Mouse (Mus musculus) stomach, postnatal 0 days (tissue): Measurements from ENCODE around the gene Rtp4. TPM values are rescaled to one million over a fixed set of nuclear protein-coding genes. Genes with fewer than 3 reads are reported as not detected.

ENCODE experiments used
- ATAC-seq: fragments of 200-750 bp; cut with Nextera tagmentation; 2 replicates; pipeline ENCODE4 v1.8.0; 2017; ENCODE audit not compliant: low FRiP score, low TSS enrichment
- DNase-seq: peaks from one replicate; pipeline ENCODE4 v3.0.0-alpha.2; 2016; ENCODE audit warnings: low spot score
- H3K27ac ChIP-seq: fragments of 300-500 bp; sonication (generic); replicated peaks from 2 replicates; pipeline ENCODE4 v1.5.1; 2014; ENCODE audit warnings: mild to moderate bottlenecking, control low read depth
- H3K27me3 ChIP-seq: fragments of 300-500 bp; sonication (generic); 2 replicates; pipeline ENCODE4 v1.6.1; 2014; ENCODE audit warnings: low read length; ENCODE audit not compliant: control insufficient read depth, insufficient read depth
- H3K36me3 ChIP-seq: fragments of 300-500 bp; sonication (generic); 2 replicates; pipeline ENCODE4 v1.6.1; 2014; ENCODE audit warnings: low read length, mixed read lengths; ENCODE audit not compliant: control insufficient read depth, insufficient read depth
- H3K4me1 ChIP-seq: fragments of 300-500 bp; sonication (generic); replicated peaks from 2 replicates; pipeline ENCODE4 v1.6.1; 2014; ENCODE audit warnings: antibody characterized with exemption; ENCODE audit not compliant: control insufficient read depth, insufficient read depth
- H3K4me2 ChIP-seq: fragments of 300-500 bp; sonication (generic); replicated peaks from 2 replicates; pipeline ENCODE4 v1.6.1; 2014; ENCODE audit warnings: low read depth, mild to moderate bottlenecking, control low read depth, moderate library complexity
- H3K4me3 ChIP-seq: fragments of 300-500 bp; sonication (generic); 2 replicates; pipeline ENCODE4 v1.5.1; 2014; ENCODE audit warnings: low read depth, low read length, control low read depth
- H3K9ac ChIP-seq: fragments of 300-500 bp; sonication (generic); 2 replicates; pipeline ENCODE4 v1.6.1; 2014; ENCODE audit warnings: mild to moderate bottlenecking, low read length, control low read depth, mixed read lengths
- H3K9me3 ChIP-seq: fragments of 300-500 bp; sonication (generic); 2 replicates; pipeline ENCODE4 v1.6.1; 2016; ENCODE audit warnings: low read length; ENCODE audit not compliant: control insufficient read depth
- CTCF ChIP-seq: IDR thresholded peaks from 2 replicates; pipeline ENCODE4 v1.5.1; 2016; ENCODE audit warnings: antibody characterized with exemption, low read depth, mild to moderate bottlenecking, moderate library complexity
- EP300 ChIP-seq: optimal IDR thresholded peaks from 2 replicates; pipeline ENCODE3; 2016; ENCODE audit warnings: antibody characterized with exemption
- WGBS: fragments of 180-500 bp; shearing (Covaris S2); extraction: QIAGEN DNeasy Blood & Tissue Kit; methylation state at CpG from one replicate; pipeline ENCODE4 v1.1.7; 2014; 5-methylcytosine and 5-hydroxymethylcytosine counted together
- polyA plus RNA-seq: library from polyadenylated mRNA; unstranded; fragments of >200 nt; fragmentation: Nextera tagmentation; extraction: Ambion mirVana; gene quantifications from 2 replicates; pipeline ENCODE4 v1.2.1, GENCODE M21; 2015

The Rtp4 gene
- polyA plus RNA-seq, 1 experiment from 2014 or later: 19.7 TPM

DNA sequence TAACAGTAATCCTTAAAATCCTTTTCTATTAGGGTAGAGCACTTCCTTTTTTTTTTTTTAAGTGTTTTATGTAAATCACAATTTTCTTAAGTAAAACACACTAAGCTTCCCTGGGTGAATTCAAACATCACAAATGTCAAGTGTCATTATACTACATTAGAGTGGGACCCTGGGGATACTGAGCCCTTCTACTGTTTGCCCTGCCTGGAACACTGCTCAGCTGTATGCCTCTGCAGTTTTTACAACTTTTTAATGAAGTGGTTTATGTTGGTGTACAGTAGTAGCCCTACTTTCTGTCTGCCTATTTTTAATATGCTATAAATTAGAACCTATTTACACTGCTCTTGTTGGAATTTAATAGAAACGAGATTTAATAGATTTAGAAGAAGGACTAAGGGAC lies 22.2 kb upstream of the Rtp4 start:
- no peak for TF ChIP-seq CTCF
- no peak for TF ChIP-seq EP300
- H3K9ac ChIP-seq: no peak overlapping the region
- H3K36me3 ChIP-seq: no peaks in the 10 kb centered on the region
- no peak overlapping the region for H3K4me3 ChIP-seq
- ATAC-seq: no peak
- 29% methylated on average over 1 of the region's 1 CpGs for WGBS
- no peak overlapping the region for H3K27ac ChIP-seq
- no peaks in the 10 kb centered on the region for H3K9me3 ChIP-seq
- no peaks in the 10 kb centered on the region for H3K27me3 ChIP-seq
- DNase-seq: no peak
- H3K4me2 ChIP-seq: no peak overlapping the region
- H3K4me1 ChIP-seq: no peaks in the 10 kb centered on the region

DNA sequence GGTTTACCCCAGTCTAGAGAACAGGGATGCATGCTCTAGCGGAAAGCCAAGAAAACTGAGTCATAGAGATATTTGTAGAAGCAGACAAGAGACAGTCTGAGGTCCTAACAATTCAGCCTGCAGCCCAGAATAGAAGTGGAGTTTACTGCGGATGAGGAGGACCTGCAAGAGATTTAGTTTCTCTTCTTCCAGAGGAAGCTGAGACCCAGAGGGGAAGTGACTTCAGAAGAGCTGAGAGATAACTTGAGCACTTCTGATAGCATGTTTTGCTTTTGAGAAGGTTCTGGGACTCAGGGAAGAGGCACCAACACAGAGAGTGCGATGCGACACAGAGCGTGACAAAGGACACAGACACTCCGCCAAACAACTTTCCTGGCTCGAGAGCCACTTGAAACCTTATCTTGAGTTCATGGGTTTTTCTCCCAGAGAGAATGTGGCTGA lies 21.4 kb upstream of the Rtp4 start:
- H3K4me1 ChIP-seq: no peaks in the 10 kb centered on the region
- ATAC-seq (no peak), DNase-seq (no peak)
- no peak for TF ChIP-seq EP300
- TF ChIP-seq CTCF: no peak
- no peak overlapping the region for H3K4me2 ChIP-seq
- no peak overlapping the region for H3K27ac ChIP-seq
- H3K4me3 ChIP-seq: no peak overlapping the region
- no peaks in the 10 kb centered on the region for H3K36me3 ChIP-seq
- no peaks in the 10 kb centered on the region for H3K27me3 ChIP-seq
- H3K9ac ChIP-seq: no peak overlapping the region
- WGBS: 48% methylated on average over 7 of the region's 7 CpGs
- H3K9me3 ChIP-seq: no peaks in the 10 kb centered on the region

DNA sequence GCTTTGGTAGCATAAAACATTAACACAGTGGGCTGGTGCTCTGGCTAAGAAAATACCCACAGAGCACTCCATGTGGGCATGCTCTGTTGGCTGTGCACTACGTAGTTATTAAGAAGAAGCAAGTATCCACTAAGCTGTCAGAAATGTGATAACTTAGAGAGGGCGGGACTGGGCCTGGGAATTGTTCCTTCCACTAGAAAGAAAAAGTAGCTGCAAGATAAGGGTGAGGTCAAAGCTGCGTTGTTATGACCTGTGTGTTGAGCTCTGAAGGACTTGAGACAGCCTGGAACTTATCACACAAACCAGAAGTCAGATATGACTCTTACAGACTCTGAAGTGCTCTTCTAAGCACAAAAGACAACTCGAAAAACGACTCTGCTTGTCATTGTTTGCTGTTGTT lies 19.5 kb upstream of the Rtp4 start:
- H3K9ac ChIP-seq: no peak overlapping the region
- TF ChIP-seq CTCF: no peak
- TF ChIP-seq EP300: no peak
- no peak overlapping the region for H3K4me3 ChIP-seq
- WGBS: 72% methylated on average over 5 of the region's 5 CpGs
- no peaks in the 10 kb centered on the region for H3K4me1 ChIP-seq
- no peaks in the 10 kb centered on the region for H3K27me3 ChIP-seq
- no peak overlapping the region for H3K4me2 ChIP-seq
- no peaks in the 10 kb centered on the region for H3K9me3 ChIP-seq
- H3K27ac ChIP-seq: no peak overlapping the region
- no peaks in the 10 kb centered on the region for H3K36me3 ChIP-seq
- ATAC-seq: no peak
- no peak for DNase-seq

DNA sequence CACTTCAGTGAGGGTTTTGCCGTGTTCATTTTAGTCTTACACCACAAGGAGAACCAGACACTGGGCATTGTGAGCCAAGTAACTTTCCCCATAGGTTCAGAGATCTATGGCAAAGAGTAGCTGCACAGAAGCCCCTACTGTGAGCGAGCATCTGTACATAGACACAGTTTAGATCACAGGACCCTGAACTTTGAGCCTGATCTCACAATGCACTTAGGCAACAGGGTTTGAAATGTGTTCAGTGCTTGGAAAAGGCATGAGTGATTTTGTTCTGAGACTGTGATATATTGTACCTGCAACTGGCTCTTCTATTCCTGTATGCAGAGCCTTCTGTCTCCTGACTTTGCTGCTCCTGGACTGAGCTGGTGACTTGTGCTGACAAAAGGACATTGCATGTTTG lies 18.8 kb upstream of the Rtp4 start:
- Histone ChIP-seq H3K4me2 (no peak overlapping the region), H3K27ac (no peak overlapping the region), H3K9me3 (no peaks in the 10 kb centered on the region), H3K4me3 (no peak overlapping the region), H3K27me3 (no peaks in the 10 kb centered on the region), H3K36me3 (no peaks in the 10 kb centered on the region), H3K4me1 (no peaks in the 10 kb centered on the region), H3K9ac (no peak overlapping the region)
- ATAC-seq (no peak), DNase-seq (no peak)
- no peak for TF ChIP-seq EP300
- TF ChIP-seq CTCF: no peak
- 85% methylated on average over 2 of the region's 2 CpGs for whole genome bisulfite sequencing

DNA sequence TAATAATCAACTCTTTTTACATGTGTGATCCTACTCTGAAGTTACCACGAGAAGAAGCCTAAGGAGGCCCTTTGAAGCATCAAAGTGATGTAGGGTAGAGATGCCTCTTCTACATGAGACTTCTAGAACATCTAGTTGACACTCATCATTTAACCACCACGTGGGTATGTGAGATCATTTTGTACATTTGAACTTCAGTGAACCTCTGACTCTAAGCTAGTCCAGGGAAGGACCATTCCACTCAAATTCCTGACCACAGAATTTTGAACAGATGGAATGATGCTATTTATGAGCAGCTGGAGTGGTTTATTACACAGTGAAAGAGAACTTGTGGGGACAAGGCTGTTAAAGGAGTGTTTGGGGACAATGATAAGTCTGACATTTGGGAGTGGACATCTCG lies 17.6 kb upstream of the Rtp4 start:
- H3K27ac ChIP-seq: no peak overlapping the region
- WGBS: 70% methylated on average over 3 of the region's 3 CpGs
- TF ChIP-seq CTCF: no peak
- TF ChIP-seq EP300: no peak
- no peaks in the 10 kb centered on the region for H3K36me3 ChIP-seq
- no peaks in the 10 kb centered on the region for H3K4me1 ChIP-seq
- H3K27me3 ChIP-seq: no peaks in the 10 kb centered on the region
- H3K9me3 ChIP-seq: no peaks in the 10 kb centered on the region
- H3K4me2 ChIP-seq: no peak overlapping the region
- no peak overlapping the region for H3K9ac ChIP-seq
- no peak for ATAC-seq
- DNase-seq: no peak
- no peak overlapping the region for H3K4me3 ChIP-seq

DNA sequence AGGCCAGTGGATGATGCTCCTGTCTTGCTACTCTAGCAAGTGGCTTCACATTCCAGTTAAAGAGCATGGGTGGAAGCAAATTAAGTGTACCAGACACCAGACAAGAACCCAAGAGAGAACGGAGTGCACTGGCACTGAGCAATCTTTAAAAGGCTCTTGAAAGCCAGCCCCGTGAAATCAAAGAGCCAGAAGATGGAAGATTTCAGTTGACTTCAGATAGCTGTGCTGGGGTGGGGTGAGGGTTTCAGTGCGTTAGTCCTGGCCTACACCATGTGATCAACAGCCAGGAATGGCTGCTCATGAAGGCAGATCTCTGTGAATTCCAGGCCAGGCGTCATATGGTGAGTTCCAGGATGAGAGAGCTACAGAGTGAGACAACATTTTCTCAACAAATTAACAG lies 16.7 kb upstream of the Rtp4 start:
- Histone ChIP-seq H3K4me3 (no peak overlapping the region), H3K4me1 (no peaks in the 10 kb centered on the region), H3K27ac (no peak overlapping the region), H3K36me3 (no peaks in the 10 kb centered on the region), H3K9me3 (no peaks in the 10 kb centered on the region), H3K9ac (no peak overlapping the region), H3K4me2 (no peak overlapping the region), H3K27me3 (no peaks in the 10 kb centered on the region)
- TF ChIP-seq EP300: no peak
- TF ChIP-seq CTCF: no peak
- no peak for DNase-seq
- ATAC-seq: no peak
- 78% methylated on average over 4 of the region's 4 CpGs for WGBS
